Mouse (Mus musculus) kidney, embryonic 15.5 days (tissue): Measurements from ENCODE around the gene Ttll1. TPM values are rescaled to one million over a fixed set of nuclear protein-coding genes. Genes with fewer than 3 reads are reported as not detected.

Experiments
- ATAC-seq: fragments of 200-750 bp; cut with Nextera tagmentation; replicated peaks from 2 replicates; pipeline ENCODE4 v1.8.0; 2017; ENCODE audit warnings: moderate TSS enrichment; ENCODE audit not compliant: low FRiP score
- H3K27ac ChIP-seq: fragments of 300-500 bp; sonication (generic); 2 replicates; pipeline ENCODE4 v1.5.1; 2015; ENCODE audit warnings: mild to moderate bottlenecking, inconsistent platforms
- H3K27me3 ChIP-seq: fragments of 300-500 bp; sonication (generic); 2 replicates; pipeline ENCODE4 v1.6.1; 2015; ENCODE audit warnings: inconsistent platforms
- H3K36me3 ChIP-seq: fragments of 300-500 bp; sonication (generic); 2 replicates; pipeline ENCODE4 v1.6.1; 2015; ENCODE audit warnings: inconsistent platforms
- H3K4me1 ChIP-seq: fragments of 300-500 bp; sonication (generic); 2 replicates; pipeline ENCODE4 v1.6.1; 2015; ENCODE audit warnings: inconsistent platforms
- H3K4me2 ChIP-seq: fragments of 300-500 bp; sonication (generic); 2 replicates; pipeline ENCODE4 v1.6.1; 2015; ENCODE audit warnings: moderate library complexity, mild to moderate bottlenecking, inconsistent platforms
- H3K4me3 ChIP-seq: fragments of 300-500 bp; sonication (generic); replicated peaks from 2 replicates; pipeline ENCODE4 v1.5.1; 2015; ENCODE audit warnings: mild to moderate bottlenecking, inconsistent platforms
- H3K9ac ChIP-seq: fragments of 300-500 bp; sonication (generic); 2 replicates; pipeline ENCODE4 v1.6.1; 2015; ENCODE audit warnings: mild to moderate bottlenecking, inconsistent platforms
- H3K9me3 ChIP-seq: fragments of 300-500 bp; sonication (generic); replicated peaks from 2 replicates; pipeline ENCODE4 v1.6.1; 2016; ENCODE audit warnings: inconsistent platforms
- WGBS: fragments of 180-500 bp; shearing (Covaris S2); methylation state at CpG from one replicate; pipeline ENCODE4 v1.1.7; 2015; ENCODE audit warnings: mixed read lengths; 5-methylcytosine and 5-hydroxymethylcytosine counted together
- microRNA-seq: library from miRNA; unstranded; fragments of <30 nt; microRNA quantifications from one replicate; pipeline ENCODE4, GENCODE M21; 2016
- polyA plus RNA-seq: library from polyadenylated mRNA; unstranded; fragments of >200 nt; fragmentation: Nextera tagmentation; extraction: Ambion mirVana; gene quantifications from 2 replicates; pipeline ENCODE4 v1.2.1, GENCODE M21; 2015

Ttll1 gene
- polyA plus RNA-seq, 1 experiment from 2014 or later: 28.7 TPM

- no peak for ATAC-seq
- no peak overlapping the region for H3K4me3 ChIP-seq
- H3K36me3 ChIP-seq: no peaks in the 10 kb centered on the region
- no peaks in the 10 kb centered on the region for H3K9me3 ChIP-seq
- no peak overlapping the region for H3K4me2 ChIP-seq
- H3K9ac ChIP-seq: no peak overlapping the region
- whole genome bisulfite sequencing: 62% methylated on average over 10 of the region's 10 CpGs
- H3K27me3 ChIP-seq: no peaks in the 10 kb centered on the region
- H3K27ac ChIP-seq: no peak overlapping the region
- H3K4me1 ChIP-seq: peaks cover 55% of the 10 kb centered on the region
Observed at GRCm38 (mm10) chr15:83447791-83448544, 62.7 kb downstream of the Ttll1 start.

DNA sequence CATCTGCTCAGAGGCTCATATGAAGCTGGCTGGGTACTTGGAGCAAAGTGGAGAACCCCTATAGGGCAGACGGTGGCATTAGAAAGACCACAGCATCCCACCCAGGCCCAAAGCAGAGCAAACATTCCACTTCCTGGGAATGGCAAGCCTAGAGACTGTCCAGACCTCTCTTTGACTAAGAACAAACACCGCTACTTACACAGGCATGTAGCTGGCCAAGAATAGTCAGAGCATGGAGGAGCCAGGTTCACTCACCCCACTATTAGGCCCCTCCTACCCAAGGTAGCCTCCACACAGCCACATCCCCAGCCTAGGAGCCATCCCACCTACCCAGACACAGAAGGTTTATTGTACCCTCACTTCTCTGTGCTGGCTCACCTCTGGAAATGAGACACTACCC lies 64.8 kb downstream of the Ttll1 start:
- Histone ChIP-seq H3K27ac (no peak overlapping the region), H3K4me1 (peaks cover 49% of the 10 kb centered on the region), H3K4me3 (no peak overlapping the region), H3K27me3 (no peaks in the 10 kb centered on the region), H3K9me3 (no peaks in the 10 kb centered on the region), H3K9ac (no peak overlapping the region), H3K4me2 (no peak overlapping the region), H3K36me3 (no peaks in the 10 kb centered on the region)
- ATAC-seq: no peak
- WGBS: 78% methylated on average over 2 of the region's 2 CpGs

- Histone ChIP-seq H3K9me3 (no peaks in the 10 kb centered on the region), H3K4me3 (no peak overlapping the region), H3K27me3 (no peaks in the 10 kb centered on the region), H3K36me3 (no peaks in the 10 kb centered on the region), H3K27ac (no peak overlapping the region), H3K9ac (no peak overlapping the region), H3K4me2 (no peak overlapping the region), H3K4me1 (peaks cover 52% of the 10 kb centered on the region)
- ATAC-seq: no peak
- 78% methylated on average over 5 of the region's 5 CpGs for WGBS
Observed at GRCm38 (mm10) chr15:83445383-83445782, 65.3 kb downstream of the Ttll1 start.

- H3K4me2 ChIP-seq: no peak overlapping the region
- no peaks in the 10 kb centered on the region for H3K36me3 ChIP-seq
- no peak overlapping the region for H3K27ac ChIP-seq
- no peaks in the 10 kb centered on the region for H3K9me3 ChIP-seq
- peaks cover 52% of the 10 kb centered on the region for H3K4me1 ChIP-seq
- no peak overlapping the region for H3K4me3 ChIP-seq
- no peak overlapping the region for H3K9ac ChIP-seq
- no peaks in the 10 kb centered on the region for H3K27me3 ChIP-seq
- WGBS: 67% methylated on average over 6 of the region's 6 CpGs
- ATAC-seq: peak; percentile 49; the same call in 1 of the 2 replicates
Observed at GRCm38 (mm10) chr15:83444425-83444824, 66.3 kb downstream of the Ttll1 start.

DNA sequence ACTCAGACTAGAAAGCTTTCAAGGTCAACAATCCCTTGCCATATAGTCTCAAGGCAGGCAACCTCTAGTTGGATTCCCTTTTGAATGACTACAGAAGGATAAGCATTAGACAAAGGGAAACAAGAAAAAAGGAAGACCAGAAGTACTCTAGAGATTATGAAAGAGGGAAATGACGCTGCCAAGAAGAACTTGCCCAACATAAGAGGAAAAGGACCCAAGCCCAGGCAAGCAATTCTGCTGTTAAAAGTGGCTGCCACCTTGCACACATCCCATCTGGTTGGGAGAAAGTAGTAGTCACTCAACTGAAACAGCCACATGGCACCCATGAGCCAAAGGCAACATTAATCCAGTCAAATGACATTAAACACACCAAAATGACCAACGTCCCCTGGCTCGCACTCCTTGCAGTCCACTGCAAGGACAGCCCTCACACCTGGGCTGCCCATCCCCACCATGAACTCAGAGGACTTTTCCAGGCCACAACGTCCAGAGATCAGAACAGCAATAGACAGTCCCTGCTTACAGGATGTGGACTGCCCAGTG lies 68.1 kb downstream of the Ttll1 start:
- Histone ChIP-seq H3K4me2 (no peak overlapping the region), H3K27me3 (no peaks in the 10 kb centered on the region), H3K27ac (no peak overlapping the region), H3K9me3 (no peaks in the 10 kb centered on the region), H3K4me1 (peaks cover 40% of the 10 kb centered on the region), H3K36me3 (no peaks in the 10 kb centered on the region), H3K9ac (no peak overlapping the region), H3K4me3 (no peak overlapping the region)
- no peak for ATAC-seq
- 80% methylated on average over 4 of the region's 4 CpGs for WGBS

DNA sequence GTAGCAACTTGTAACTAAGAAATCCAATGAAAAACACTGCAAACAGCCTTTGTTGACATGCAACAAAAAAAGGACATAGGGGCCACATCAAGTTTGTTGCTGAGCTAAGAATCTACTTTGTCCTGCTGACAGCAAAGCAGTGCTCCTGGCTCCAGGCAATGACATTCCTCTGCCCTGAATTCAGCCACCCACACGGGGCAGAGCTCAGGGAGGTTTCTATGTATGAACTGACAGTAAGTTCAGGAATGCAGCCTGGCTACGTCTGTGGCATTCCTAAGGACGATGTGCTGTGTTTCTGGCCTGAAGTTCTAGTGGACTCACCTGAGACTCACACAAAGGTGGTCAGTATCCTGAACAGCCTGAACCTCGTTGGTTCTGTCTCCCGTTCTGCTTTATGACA lies 70.0 kb downstream of the Ttll1 start:
- H3K27ac ChIP-seq: no peak overlapping the region
- H3K36me3 ChIP-seq: no peaks in the 10 kb centered on the region
- H3K27me3 ChIP-seq: no peaks in the 10 kb centered on the region
- 63% methylated on average over 5 of the region's 5 CpGs for WGBS
- no peak overlapping the region for H3K9ac ChIP-seq
- H3K4me2 ChIP-seq: no peak overlapping the region
- no peaks in the 10 kb centered on the region for H3K9me3 ChIP-seq
- peaks cover 36% of the 10 kb centered on the region for H3K4me1 ChIP-seq
- no peak overlapping the region for H3K4me3 ChIP-seq
- no peak for ATAC-seq

- no peak overlapping the region for H3K4me3 ChIP-seq
- no peaks in the 10 kb centered on the region for H3K36me3 ChIP-seq
- H3K9ac ChIP-seq: no peak overlapping the region
- peaks cover 43% of the 10 kb centered on the region for H3K4me1 ChIP-seq
- H3K4me2 ChIP-seq: no peak overlapping the region
- no peaks in the 10 kb centered on the region for H3K27me3 ChIP-seq
- 94% methylated on average over 9 of the region's 9 CpGs for WGBS
- no peak overlapping the region for H3K27ac ChIP-seq
- no peaks in the 10 kb centered on the region for H3K9me3 ChIP-seq
- no peak for ATAC-seq
Observed at GRCm38 (mm10) chr15:83436541-83436940, 74.2 kb downstream of the Ttll1 start.

DNA sequence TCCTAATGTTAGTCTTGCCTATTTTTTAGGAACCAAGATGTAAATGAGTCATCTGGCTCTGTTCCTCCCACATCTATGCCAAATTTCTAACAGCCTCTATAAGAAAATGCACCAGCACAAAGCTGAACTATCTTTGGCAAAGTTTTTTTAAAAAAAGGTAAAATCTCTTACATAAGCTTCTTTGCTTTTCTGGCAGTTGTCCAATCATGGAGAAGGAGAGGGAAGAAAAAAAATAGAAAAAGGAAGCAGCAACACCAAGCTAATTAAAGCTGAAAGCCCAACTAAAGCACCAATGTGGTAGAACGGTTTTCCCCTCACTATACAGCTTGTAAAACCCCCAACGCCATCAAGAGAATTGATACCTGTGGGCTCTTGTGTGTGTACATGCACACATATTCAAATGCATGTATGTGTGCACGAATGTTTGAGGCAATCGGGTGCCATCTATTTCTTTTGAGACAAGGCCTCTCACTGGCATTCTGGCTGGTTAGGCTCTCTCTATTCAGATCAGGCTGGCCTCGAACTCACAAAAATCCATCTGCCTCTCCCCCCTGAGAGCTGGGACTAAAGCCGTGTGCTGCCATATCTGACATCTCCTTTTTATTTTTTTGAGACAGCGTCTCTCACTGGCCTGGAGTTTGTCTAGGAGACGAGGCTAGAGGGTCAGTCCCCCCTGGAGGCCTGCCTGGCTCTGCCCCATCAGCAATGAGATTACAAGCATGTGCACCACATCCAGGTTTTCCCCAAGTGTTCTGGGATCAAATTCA lies 75.2 kb downstream of the Ttll1 start:
- Histone ChIP-seq H3K36me3 (no peaks in the 10 kb centered on the region), H3K27ac (0 out of 2 replicates have a peak overlapping the region, but pooled peaks have one; percentile 15), H3K27me3 (no peaks in the 10 kb centered on the region), H3K9me3 (no peaks in the 10 kb centered on the region), H3K4me3 (no peak overlapping the region), H3K4me1 (peaks cover 43% of the 10 kb centered on the region), H3K4me2 (no peak overlapping the region), H3K9ac (no peak overlapping the region)
- no peak for ATAC-seq
- 81% methylated on average over 8 of the region's 8 CpGs for WGBS

GRCm38 (mm10) chr15:83434692-83435091 lies 76.0 kb downstream of the Ttll1 start:
- no peaks in the 10 kb centered on the region for H3K9me3 ChIP-seq
- no peak overlapping the region for H3K9ac ChIP-seq
- H3K27ac ChIP-seq: no peak overlapping the region
- peaks cover 48% of the 10 kb centered on the region for H3K4me1 ChIP-seq
- H3K27me3 ChIP-seq: no peaks in the 10 kb centered on the region
- H3K36me3 ChIP-seq: no peaks in the 10 kb centered on the region
- no peak for ATAC-seq
- 76% methylated on average over 4 of the region's 4 CpGs for WGBS
- no peak overlapping the region for H3K4me3 ChIP-seq
- no peak overlapping the region for H3K4me2 ChIP-seq

Small RNA genes within 50 kb of the gene (microRNA-seq; reads per million reads assigned to microRNA genes)
- not detected for gene Gm24575

Other genes starting within 250 kb of the Ttll1 start
- 35.7 and 36.3 TPM in 2 replicates for gene Arfgap3, start 160.6 kb downstream of the Ttll1 start, polyA plus RNA-seq
- gene Pacsin2, start 46.3 kb downstream of the Ttll1 start, polyA plus RNA-seq: 74.6 and 76.4 TPM in 2 replicates
- 10.6 and 11.0 TPM in 2 replicates for gene Bik, start 16.0 kb upstream of the Ttll1 start, polyA plus RNA-seq
- 69.2 and 77.2 TPM in 2 replicates for gene Tspo, start 52.7 kb upstream of the Ttll1 start, polyA plus RNA-seq
- gene Mcat, start 52.9 kb upstream of the Ttll1 start, polyA plus RNA-seq: 35.1 and 36.6 TPM in 2 replicates
- 35.2 and 38.6 TPM in 2 replicates for gene Ttll12, start 84.3 kb upstream of the Ttll1 start, polyA plus RNA-seq
- gene Scube1, start 214.1 kb upstream of the Ttll1 start, polyA plus RNA-seq: 5.1 and 6.1 TPM in 2 replicates